Mouse (Mus musculus) midbrain, embryonic 14.5 days (tissue): ENCODE measurements at regions not wholly inside any gene's neighbourhood (a gene's known extent, or its start where the extent isn't known, plus 50 kb on each side); places are given as distances from the start of the nearest gene placed in this dataset.

ENCODE experiments used
- ATAC-seq: fragments of 200-750 bp; cut with Nextera tagmentation; 2 replicates; pipeline ENCODE4 v1.8.0; 2017; ENCODE audit warnings: moderate number of reproducible peaks, moderate library complexity; ENCODE audit not compliant: low FRiP score, low TSS enrichment
- DNase-seq: peaks from one replicate; pipeline ENCODE4 v3.0.0-alpha.2; 2015
- H3K27ac ChIP-seq: fragments of 300-500 bp; sonication (generic); replicated peaks from 2 replicates; pipeline ENCODE4 v1.5.1; 2014; ENCODE audit warnings: mild to moderate bottlenecking, low read depth, low read length, moderate library complexity
- H3K27me3 ChIP-seq: fragments of 300-500 bp; sonication (generic); 2 replicates; pipeline ENCODE4 v1.6.1; 2014; ENCODE audit warnings: low read length, control low read depth, mixed read lengths; ENCODE audit not compliant: control insufficient read depth, insufficient read depth
- H3K36me3 ChIP-seq: fragments of 300-500 bp; sonication (generic); 2 replicates; pipeline ENCODE4 v1.6.1; 2014; ENCODE audit warnings: low read length, control low read depth; ENCODE audit not compliant: control insufficient read depth, insufficient read depth
- H3K4me1 ChIP-seq: fragments of 300-500 bp; sonication (generic); 2 replicates; pipeline ENCODE4 v1.6.1; 2014; ENCODE audit warnings: mild to moderate bottlenecking, antibody characterized with exemption, low read length, control low read depth; ENCODE audit not compliant: control insufficient read depth, insufficient read depth
- H3K4me2 ChIP-seq: fragments of 300-500 bp; sonication (generic); 2 replicates; pipeline ENCODE4 v1.6.1; 2014; ENCODE audit warnings: mild to moderate bottlenecking, low read length, moderate library complexity
- H3K4me3 ChIP-seq: fragments of 300-500 bp; sonication (generic); replicated peaks from 2 replicates; pipeline ENCODE4 v1.5.1; 2014; ENCODE audit warnings: low read depth, low read length
- H3K9ac ChIP-seq: fragments of 300-500 bp; sonication (generic); replicated peaks from 2 replicates; pipeline ENCODE4 v1.6.1; 2014; ENCODE audit warnings: mild to moderate bottlenecking, low read length, moderate library complexity
- H3K9me3 ChIP-seq: fragments of 300-500 bp; sonication (generic); 2 replicates; pipeline ENCODE4 v1.6.1; 2016; ENCODE audit warnings: low read length, control low read depth, mixed read lengths; ENCODE audit not compliant: control insufficient read depth
- WGBS: fragments of 180-500 bp; shearing (Covaris S2); extraction: QIAGEN DNeasy Blood & Tissue Kit; methylation state at CpG from one replicate; pipeline ENCODE4 v1.1.7; 2014; 5-methylcytosine and 5-hydroxymethylcytosine counted together

DNA sequence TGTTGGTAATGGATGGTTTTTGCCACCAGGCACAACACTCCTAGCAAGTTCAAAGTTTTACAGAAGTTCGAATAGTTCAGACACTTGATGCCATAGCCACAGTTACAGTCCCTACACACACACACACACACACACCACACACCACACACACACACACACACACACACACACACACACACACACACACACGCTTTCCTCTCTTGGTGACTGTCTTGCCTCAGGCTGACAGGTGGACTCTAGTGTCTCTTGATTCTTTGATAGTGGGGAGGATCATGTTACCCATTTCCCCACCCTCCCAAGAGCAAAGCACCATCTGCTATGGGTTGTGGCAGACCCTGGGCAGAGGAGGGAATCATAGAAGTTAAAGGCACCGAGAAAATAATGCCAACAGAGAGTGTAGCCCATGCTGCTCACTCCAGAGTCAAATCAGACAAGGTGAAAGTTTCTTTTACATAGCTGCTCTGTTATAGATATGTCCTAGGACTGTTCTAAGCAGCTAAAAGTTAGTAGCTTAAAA lies 75.9 kb downstream of the Klhl25 start:
- Histone ChIP-seq H3K36me3 (no peaks in the 10 kb centered on the region), H3K27me3 (no peaks in the 10 kb centered on the region), H3K4me1 (no peaks in the 10 kb centered on the region), H3K4me3 (no peak overlapping the region), H3K27ac (no peak overlapping the region), H3K9ac (no peak overlapping the region), H3K4me2 (no peak overlapping the region), H3K9me3 (no peaks in the 10 kb centered on the region; the same call in 1 of the 2 replicates)
- ATAC-seq (no peak), DNase-seq (no peak)
- WGBS, result 77% methylated on average over 3 of the region's 3 CpGs

DNA sequence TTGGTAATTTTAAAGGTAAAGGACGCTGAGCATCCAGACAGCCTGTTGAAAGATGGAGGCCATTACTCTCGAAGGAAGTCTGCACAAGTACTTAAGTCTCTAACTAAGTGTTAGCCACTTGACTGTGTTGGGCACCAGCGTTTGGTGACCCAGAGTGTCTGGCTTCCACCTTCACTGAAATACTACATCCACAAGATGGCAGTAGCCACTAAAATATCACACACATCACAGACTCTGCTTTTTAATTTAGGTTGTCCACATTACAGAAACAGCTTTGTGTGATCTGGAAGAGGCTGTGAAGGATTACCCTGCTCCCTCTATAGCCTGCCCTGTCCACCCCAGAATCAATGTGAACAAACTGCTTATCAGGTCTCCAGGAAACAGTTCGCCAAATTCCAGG lies 79.4 kb downstream of the Klhl25 start:
- H3K4me3 ChIP-seq, result no peak overlapping the region
- H3K4me2 ChIP-seq, result no peak overlapping the region
- DNase-seq, result peak; percentile 89
- no peaks in the 10 kb centered on the region for H3K4me1 ChIP-seq
- no peaks in the 10 kb centered on the region for H3K27me3 ChIP-seq
- no peak overlapping the region for H3K27ac ChIP-seq
- no peak overlapping the region for H3K9ac ChIP-seq
- no peaks in the 10 kb centered on the region for H3K36me3 ChIP-seq
- WGBS, result 30% methylated on average over 4 of the region's 4 CpGs
- peak; percentile 50 for ATAC-seq
- H3K9me3 ChIP-seq, result no peaks in the 10 kb centered on the region; the same call in 1 of the 2 replicates

DNA sequence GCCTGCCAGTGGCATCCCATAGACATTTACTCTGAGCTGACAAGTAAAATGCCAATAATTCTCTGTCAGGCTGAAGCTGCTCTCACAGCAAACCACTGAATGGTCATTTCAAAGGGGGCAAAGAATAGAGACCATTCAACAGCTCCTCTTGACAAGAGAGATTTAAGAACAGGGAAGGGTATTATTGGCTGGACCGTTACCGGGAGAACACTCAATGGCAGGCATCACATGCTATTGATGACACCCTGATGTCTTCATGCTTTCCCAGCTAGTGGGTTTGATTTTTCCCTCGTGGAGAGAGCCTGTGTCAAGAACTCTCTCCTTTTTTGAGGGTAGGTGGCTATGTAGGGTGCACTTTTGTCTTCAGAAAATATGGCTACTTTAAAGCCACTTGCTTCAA lies 95.7 kb downstream of the Klhl25 start:
- 5% methylated on average over 3 of the region's 3 CpGs for WGBS
- Histone ChIP-seq H3K4me2 (no peak overlapping the region), H3K4me1 (peaks cover 4% of the 10 kb centered on the region; the same call in 1 of the 2 replicates), H3K27me3 (no peaks in the 10 kb centered on the region), H3K27ac (no peak overlapping the region), H3K36me3 (no peaks in the 10 kb centered on the region), H3K9ac (no peak overlapping the region), H3K9me3 (no peaks in the 10 kb centered on the region), H3K4me3 (no peak overlapping the region)
- DNase-seq (peak; percentile 6), ATAC-seq (no peak)

DNA sequence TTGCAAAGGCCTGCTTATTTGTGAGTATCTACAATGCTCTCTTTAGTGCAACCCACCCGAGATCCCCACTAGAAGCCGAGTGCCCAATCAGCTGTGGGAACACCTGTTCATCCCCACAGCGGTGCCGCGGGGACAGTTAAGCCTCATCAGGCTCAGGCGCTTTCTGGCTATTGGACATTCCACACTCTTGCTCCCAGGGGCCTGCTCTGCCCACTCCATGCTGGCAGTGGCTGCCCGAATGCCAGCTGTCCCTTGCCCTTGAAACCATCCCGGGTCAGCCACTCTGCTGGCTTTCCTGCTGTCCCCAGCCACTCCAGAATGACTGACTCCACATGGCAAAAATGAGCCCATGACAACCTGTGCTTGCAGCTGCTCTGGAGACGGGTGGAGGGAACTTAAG lies 107.6 kb downstream of the Klhl25 start:
- H3K4me2 ChIP-seq, result no peak overlapping the region
- H3K4me1 ChIP-seq, result no peaks in the 10 kb centered on the region
- H3K27ac ChIP-seq, result no peak overlapping the region
- H3K36me3 ChIP-seq, result no peaks in the 10 kb centered on the region
- H3K4me3 ChIP-seq, result no peak overlapping the region
- 68% methylated on average over 9 of the region's 9 CpGs for whole genome bisulfite sequencing
- H3K27me3 ChIP-seq, result no peaks in the 10 kb centered on the region
- DNase-seq (peak; percentile 26), ATAC-seq (no peak; the same call in 1 of the 2 replicates)
- H3K9ac ChIP-seq, result no peak overlapping the region
- H3K9me3 ChIP-seq, result no peaks in the 10 kb centered on the region

DNA sequence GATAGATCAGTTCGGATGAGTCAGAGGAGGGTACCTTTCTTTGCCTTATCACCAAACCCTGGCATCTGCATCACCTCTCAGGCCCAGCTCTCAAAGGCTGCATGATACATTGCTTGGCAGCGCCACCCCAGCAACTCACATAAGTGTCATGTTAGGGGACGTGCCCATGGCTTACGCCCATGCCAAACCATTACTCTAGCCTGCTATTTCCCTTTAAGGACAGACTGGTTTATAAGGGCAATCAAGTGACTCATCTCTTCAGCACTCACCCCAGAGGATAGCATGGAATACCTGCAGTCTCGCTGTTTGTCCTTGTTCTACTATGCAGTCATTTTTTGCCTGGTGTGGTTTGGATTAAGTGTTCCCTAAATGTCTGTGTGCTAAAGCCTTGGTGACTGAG lies 109.3 kb downstream of the Klhl25 start:
- no peaks in the 10 kb centered on the region for H3K36me3 ChIP-seq
- no peaks in the 10 kb centered on the region for H3K27me3 ChIP-seq
- H3K4me3 ChIP-seq, result no peak overlapping the region
- 93% methylated on average over 5 of the region's 5 CpGs for WGBS
- no peak overlapping the region for H3K4me2 ChIP-seq
- H3K27ac ChIP-seq, result no peak overlapping the region
- H3K9ac ChIP-seq, result no peak overlapping the region
- H3K4me1 ChIP-seq, result no peaks in the 10 kb centered on the region
- H3K9me3 ChIP-seq, result no peaks in the 10 kb centered on the region
- DNase-seq (no peak), ATAC-seq (no peak)

DNA sequence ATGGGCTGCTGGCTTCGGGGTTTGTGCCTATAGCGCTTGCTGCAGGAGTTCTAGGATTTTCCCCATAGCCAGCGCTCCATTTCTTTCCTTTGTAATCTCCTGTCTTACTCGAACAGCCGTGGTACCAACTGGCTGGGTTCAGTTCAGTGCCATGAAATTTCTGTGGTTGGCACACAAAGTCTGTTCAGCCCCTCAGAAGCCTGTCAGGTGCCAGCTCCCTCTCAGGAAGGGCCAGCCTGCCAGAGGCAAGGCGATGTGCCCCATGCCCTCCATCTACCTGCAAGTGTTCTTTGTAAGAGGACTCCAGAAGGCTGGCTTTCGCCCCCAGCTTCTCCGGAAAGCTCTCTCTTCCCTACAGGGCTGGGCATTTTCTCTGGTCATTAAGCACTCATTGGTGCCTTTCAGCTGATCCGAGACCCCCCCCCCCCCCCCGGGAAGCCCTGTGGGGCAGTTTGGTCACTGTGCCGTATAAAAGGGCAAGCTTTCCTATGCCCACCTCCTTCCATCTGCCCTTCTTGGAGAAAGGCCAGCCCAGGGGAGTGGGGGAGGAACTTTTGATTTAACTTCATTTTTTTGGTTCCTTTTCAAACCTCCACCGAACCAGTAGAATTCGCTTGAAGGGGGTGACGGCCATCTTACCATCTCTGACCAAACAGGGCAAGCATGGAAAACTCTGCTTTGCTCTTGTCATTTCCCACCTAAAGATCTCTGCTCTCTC lies 112.0 kb downstream of the Klhl25 start:
- ATAC-seq (no peak), DNase-seq (no peak)
- H3K27ac ChIP-seq, result no peak overlapping the region
- no peak overlapping the region for H3K4me3 ChIP-seq
- no peaks in the 10 kb centered on the region for H3K27me3 ChIP-seq
- H3K4me2 ChIP-seq, result no peak overlapping the region
- 86% methylated on average over 14 of the region's 14 CpGs for WGBS
- H3K9me3 ChIP-seq, result no peaks in the 10 kb centered on the region
- no peak overlapping the region for H3K9ac ChIP-seq
- no peaks in the 10 kb centered on the region for H3K36me3 ChIP-seq
- no peaks in the 10 kb centered on the region for H3K4me1 ChIP-seq

DNA sequence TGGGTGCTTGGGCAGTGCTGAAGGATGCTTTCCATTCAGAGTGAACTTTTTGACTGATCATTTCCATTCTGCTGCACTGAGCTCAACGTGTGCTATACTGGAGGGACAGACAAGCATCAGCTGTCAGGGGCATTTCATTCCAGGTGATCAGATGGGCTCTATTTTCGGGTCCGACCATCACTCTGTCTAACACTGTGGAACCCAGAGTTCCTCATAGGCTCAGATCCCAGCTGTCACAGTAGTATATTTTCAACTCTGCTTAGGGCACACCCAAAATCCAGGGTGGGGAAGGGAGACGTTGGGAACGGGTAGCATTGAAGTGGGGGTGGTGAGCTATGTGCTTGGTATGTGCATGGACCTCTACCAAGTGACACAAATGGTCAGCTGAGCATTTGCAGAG lies 120.1 kb downstream of the Klhl25 start:
- Histone ChIP-seq H3K9me3 (no peaks in the 10 kb centered on the region), H3K27me3 (no peaks in the 10 kb centered on the region), H3K36me3 (no peaks in the 10 kb centered on the region), H3K27ac (no peak overlapping the region), H3K4me1 (no peaks in the 10 kb centered on the region), H3K4me2 (no peak overlapping the region), H3K4me3 (no peak overlapping the region), H3K9ac (no peak overlapping the region)
- ATAC-seq, result no peak
- WGBS, result 93% methylated on average over 5 of the region's 5 CpGs
- no peak for DNase-seq

DNA sequence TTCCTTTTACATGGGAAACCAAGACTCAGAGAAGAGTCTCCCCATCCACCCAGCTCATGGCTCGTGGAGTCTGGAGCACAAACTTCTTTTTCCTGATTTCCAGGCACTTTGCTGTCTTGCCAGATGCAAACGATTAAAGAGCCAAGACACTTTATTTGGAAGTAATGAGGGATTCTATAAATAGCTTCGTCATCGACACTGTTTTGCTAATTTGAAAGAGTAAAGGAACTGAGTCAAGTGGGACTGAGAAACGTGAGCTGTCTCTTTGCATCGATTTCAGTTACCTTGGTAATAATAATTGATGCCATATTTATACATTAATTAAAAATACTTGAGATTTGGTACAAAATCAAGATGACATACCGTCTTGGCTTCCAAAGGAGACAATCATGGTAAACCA lies 122.8 kb downstream of the Klhl25 start:
- 89% methylated on average over 7 of the region's 7 CpGs for WGBS
- Histone ChIP-seq H3K27me3 (no peaks in the 10 kb centered on the region), H3K4me3 (no peak overlapping the region), H3K4me2 (no peak overlapping the region), H3K9me3 (no peaks in the 10 kb centered on the region), H3K36me3 (no peaks in the 10 kb centered on the region), H3K27ac (no peak overlapping the region), H3K9ac (no peak overlapping the region), H3K4me1 (no peaks in the 10 kb centered on the region)
- DNase-seq (no peak), ATAC-seq (no peak)

DNA sequence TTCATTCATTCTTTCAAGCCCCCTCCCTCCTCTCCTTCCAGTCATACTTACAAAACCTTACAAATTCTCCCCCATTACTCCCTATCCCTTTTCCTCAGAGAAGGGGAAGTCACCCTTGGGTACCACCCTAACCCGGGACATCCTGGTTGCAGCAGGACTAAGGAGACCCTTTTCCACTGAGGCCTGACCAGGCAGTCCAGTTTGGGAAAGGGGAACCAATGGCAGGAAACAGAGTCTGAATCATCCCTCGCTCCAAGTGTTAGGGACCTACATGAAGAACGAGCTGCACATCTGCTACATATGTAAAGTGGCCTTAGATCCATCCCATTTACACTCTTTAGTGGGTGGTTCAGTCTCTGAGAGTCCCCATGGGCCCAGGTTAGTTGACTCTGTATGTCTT lies 123.6 kb downstream of the Klhl25 start:
- no peaks in the 10 kb centered on the region for H3K36me3 ChIP-seq
- H3K27me3 ChIP-seq, result no peaks in the 10 kb centered on the region
- H3K27ac ChIP-seq, result no peak overlapping the region
- 93% methylated on average over 3 of the region's 3 CpGs for WGBS
- ATAC-seq (no peak), DNase-seq (no peak)
- no peaks in the 10 kb centered on the region for H3K9me3 ChIP-seq
- H3K4me3 ChIP-seq, result no peak overlapping the region
- no peak overlapping the region for H3K9ac ChIP-seq
- H3K4me1 ChIP-seq, result no peaks in the 10 kb centered on the region
- no peak overlapping the region for H3K4me2 ChIP-seq
